Mouse (Mus musculus) lung, adult 2 months (tissue): ENCODE results near the gene Cacna1h. TPM values are rescaled to one million over a fixed set of nuclear protein-coding genes. Genes with fewer than 3 reads are reported as not detected.

ENCODE experiments used
- DNase-seq: peaks from one replicate; pipeline ENCODE4 v3.0.0; 2022
- H3K4me1 ChIP-seq: fragments of 200-500 bp; 2 replicates; pipeline ENCODE4 v1.6.1; 2011; ENCODE audit warnings: low read length; ENCODE audit not compliant: control insufficient read depth, insufficient read depth
- H3K4me3 ChIP-seq: fragments of 200-500 bp; replicated peaks from 2 replicates; pipeline ENCODE3; 2011; ENCODE audit warnings: low read depth, mild to moderate bottlenecking, control low read depth, low read length; ENCODE audit errors: extremely low read depth
- CTCF ChIP-seq: fragments of 200-500 bp; IDR thresholded peaks from 2 replicates; pipeline ENCODE4 v1.5.1; 2011; ENCODE audit warnings: mild to moderate bottlenecking, low read length, control low read depth; ENCODE audit not compliant: insufficient read depth
- POLR2A ChIP-seq: fragments of 200-500 bp; IDR thresholded peaks from 2 replicates; pipeline ENCODE4 v1.6.1; 2011; ENCODE audit warnings: low read depth, mild to moderate bottlenecking, control low read depth, low read length, borderline replicate concordance; ENCODE audit errors: extremely low read depth
- WGBS: fragments of 180-500 bp; shearing (Covaris S2); methylation state at CpG from one replicate; pipeline ENCODE4 v1.1.7; 2018; 5-methylcytosine and 5-hydroxymethylcytosine counted together
- polyA plus RNA-seq: library from polyadenylated mRNA; depleted of rRNA; stranded (reverse); fragments of >200 nt; gene quantifications from 2 replicates; pipeline ENCODE4 v1.2.3, GENCODE M21; 2012

The Cacna1h gene
- polyA plus RNA-seq, 1 experiment: 3.2 TPM

DNA sequence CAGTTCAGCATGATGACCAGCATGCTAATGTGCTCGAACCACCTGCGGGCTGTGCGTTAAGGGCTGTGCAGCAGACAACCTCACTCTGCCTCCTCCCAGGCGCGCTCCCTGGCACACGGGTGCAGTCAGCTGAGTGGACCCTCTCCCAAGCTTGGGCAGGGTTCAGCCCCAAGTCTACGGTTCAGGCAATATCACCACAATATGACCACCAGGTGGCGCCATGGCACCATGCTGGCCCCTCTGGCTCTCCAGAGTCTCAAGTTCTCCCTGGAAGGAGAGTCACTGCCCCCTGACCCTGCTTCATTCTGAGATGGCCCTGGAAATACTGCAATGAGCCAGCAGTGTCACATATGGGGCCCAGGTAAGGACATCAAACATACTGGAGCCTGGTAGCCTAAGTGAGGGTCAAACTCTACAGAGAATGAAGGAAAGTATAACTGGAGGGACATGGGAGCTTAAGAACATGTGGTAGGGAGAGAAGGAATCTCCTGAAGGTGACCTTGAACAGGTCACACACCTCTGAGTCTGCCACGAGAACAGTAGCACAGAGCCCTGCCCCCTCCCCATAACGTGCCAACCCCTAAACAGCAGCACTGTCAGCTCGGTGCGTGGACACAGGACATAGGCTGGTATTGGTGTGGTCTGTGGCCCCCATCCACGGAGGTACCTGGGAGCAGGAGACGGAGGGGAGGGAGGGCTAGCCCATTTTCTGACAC, 35.6 kb downstream of the Cacna1h start:
- Histone ChIP-seq H3K4me3 (no peak overlapping the region), H3K4me1 (no peaks in the 10 kb centered on the region)
- 33% methylated on average over 14 of the region's 14 CpGs for WGBS
- TF ChIP-seq POLR2A (no peak), CTCF (peak; percentile 81)
- DNase-seq: peak; percentile 70

DNA sequence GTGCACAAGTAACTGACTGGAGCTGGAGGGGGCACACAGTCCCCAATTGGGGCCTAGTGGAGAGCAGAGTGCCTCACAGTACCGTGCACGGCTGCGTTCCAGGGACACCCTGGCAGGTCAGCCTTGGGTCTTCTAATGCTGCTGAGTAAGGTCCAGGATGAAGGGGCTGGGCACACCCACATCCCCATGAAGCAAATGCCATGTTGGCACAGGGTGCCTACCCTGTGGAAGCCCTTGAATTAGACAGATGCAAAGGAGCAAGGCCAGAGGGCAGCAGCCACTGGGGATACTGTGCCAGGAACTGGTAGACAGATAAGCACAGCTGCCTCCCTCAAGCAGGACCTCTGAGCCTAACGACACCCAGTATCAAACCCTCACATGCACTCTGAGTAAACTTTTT, 39.1 kb downstream of the Cacna1h start:
- DNase-seq: no peak
- TF ChIP-seq CTCF (no peak), POLR2A (no peak)
- 80% methylated on average over 4 of the region's 4 CpGs for WGBS
- no peak overlapping the region for H3K4me3 ChIP-seq
- no peaks in the 10 kb centered on the region for H3K4me1 ChIP-seq

DNA sequence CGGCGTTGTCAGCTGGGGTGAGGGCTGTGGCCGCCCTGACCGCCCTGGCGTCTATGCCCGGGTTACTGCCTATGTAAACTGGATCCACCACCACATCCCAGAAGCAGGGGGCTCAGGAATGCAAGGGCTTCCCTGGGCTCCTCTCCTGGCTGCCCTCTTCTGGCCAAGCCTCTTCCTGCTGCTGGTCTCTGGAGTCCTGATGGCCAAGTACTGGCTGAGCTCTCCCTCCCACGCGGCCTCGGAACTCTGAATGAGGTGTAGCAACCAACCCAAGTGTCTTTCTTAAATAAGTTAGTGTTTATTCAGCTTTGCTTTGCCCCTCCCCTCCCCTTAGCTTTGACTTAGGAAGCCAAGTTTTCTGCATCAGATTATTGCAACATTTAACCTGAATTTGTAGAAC, 59.6 kb downstream of the Cacna1h start:
- 36% methylated on average over 9 of the region's 9 CpGs for WGBS
- peak; percentile 7 for DNase-seq
- H3K4me3 ChIP-seq: no peak overlapping the region
- no peaks in the 10 kb centered on the region for H3K4me1 ChIP-seq
- TF ChIP-seq POLR2A: no peak
- 0 out of 2 replicates have a peak, but pooled peaks have one; percentile 5 for TF ChIP-seq CTCF

DNA sequence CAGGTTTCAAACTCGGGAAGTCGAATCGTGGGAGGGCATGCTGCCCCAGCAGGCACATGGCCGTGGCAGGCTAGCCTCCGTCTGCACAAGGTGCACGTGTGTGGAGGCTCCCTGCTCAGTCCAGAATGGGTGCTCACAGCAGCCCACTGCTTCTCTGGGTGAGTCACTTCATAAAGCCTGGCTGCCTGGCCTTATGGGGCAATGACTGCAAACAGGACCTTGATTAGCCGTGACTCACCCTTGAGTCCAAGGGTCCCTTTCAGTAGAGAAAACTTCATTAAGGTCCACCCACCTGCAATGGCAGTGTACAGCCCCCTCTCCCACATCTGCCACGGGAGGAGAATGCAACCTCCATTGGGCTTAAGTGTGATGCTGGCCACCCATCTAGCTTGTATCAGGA, 61.1 kb downstream of the Cacna1h start:
- TF ChIP-seq POLR2A: no peak
- no peak for DNase-seq
- 69% methylated on average over 8 of the region's 8 CpGs for WGBS
- no peaks in the 10 kb centered on the region for H3K4me1 ChIP-seq
- H3K4me3 ChIP-seq: no peak overlapping the region

DNA sequence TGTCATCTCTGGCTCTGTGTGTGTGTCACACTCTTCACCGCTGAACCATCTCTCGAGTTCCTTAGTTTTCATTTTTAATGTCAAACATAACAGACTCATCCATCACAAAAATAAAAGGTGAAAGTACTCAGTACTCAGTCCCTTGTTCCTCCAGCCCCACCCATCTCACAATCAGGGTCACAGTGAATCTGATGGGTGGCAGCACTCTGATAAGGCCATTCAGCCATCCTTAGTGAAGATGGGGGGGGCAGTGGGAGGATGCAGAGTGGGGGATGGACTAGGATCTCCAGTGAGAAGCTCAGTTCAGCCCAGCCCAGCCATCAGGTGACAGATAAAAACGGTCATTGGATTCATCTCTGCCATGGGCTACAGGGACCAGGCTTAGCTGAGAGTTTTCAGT, 64.6 kb downstream of the Cacna1h start, which contains the start of gene Tpsg1:
Gene Tpsg1 (plus strand): TSS at position 301 of the 400 bp plus-strand sequence.
- Histone ChIP-seq H3K4me1 (no peaks in the 10 kb centered on the region), H3K4me3 (no peak within 1 kb of the TSS)
- DNase-seq: no peak
- 73% methylated on average over 3 of the region's 3 CpGs for WGBS
- TF ChIP-seq POLR2A (no peak), CTCF (no peak)

DNA sequence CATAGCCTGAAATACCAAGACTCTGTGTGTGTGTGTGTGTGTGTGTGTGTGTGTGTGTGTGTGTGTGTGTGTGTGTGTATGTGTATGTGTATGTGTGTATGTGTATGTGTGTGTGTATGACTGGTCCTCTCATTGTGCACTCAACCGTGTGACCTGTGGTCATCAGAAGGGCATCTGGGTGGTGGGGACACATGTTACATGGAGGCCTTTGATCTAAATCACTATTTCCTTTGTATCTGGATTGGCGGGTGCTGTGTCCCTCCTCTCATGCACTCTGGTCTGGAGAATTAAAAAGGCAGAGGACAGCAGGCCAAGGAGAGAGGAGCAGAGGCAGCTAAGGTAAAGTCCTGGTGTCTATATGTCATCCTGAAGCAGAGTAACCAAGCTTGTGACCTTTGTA, 67.6 kb downstream of the Cacna1h start, which contains the start of gene Tpsb2:
Gene Tpsb2 (plus strand): TSS at position 301 of the 400 bp plus-strand sequence.
- no peak for DNase-seq
- TF ChIP-seq POLR2A: no peak
- TF ChIP-seq CTCF: no peak
- WGBS: 63% methylated on average over 2 of the region's 2 CpGs
- Histone ChIP-seq H3K4me3 (no peak within 1 kb of the TSS), H3K4me1 (no peaks in the 10 kb centered on the region)

DNA sequence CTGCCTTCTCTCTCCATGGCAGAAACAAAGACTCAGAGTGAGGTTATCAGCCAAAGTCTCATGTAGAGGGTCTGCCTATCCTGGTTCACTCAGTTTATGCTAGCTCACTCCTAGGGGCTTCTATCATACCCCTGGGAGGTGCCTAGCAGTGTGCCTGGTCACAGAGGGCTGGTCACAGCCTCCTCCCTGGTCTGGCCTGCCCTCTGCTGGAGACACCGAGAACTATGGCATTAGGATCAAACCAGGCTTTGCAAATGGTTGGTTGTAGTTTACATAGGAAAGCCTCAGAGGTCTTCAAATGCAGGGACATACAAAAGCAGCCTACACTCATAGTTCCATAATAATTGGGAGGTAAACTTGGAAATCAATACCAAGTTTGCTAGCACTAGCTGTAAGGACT, 69.9 kb downstream of the Cacna1h start:
- WGBS: 0% methylated on average over 1 of the region's 1 CpGs
- peak; percentile 9 for DNase-seq
- H3K4me1 ChIP-seq: no peaks in the 10 kb centered on the region
- TF ChIP-seq CTCF (peak; percentile 74), POLR2A (no peak)
- H3K4me3 ChIP-seq: no peak overlapping the region

DNA sequence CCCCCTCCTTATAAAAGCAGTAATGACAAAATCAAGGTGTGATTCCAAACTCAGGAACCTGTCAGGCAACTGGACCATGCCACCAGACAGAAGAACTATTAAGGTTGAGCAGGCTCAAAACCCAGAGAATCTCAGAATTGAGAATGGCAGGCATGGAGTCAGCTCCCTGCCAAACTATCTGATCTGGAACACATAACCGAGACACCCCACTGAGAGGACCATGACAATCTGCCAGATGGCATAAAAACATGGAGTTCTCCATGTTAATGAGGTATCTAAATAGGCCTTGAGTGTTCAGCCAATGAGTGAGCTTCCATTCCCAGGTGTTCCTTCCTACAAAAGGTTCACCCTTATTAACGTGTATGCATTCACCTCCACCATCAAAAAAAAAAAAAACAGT, 72.3 kb downstream of the Cacna1h start:
- DNase-seq: no peak
- TF ChIP-seq CTCF (no peak), POLR2A (no peak)
- H3K4me1 ChIP-seq: no peaks in the 10 kb centered on the region
- WGBS: 56% methylated on average over 2 of the region's 2 CpGs
- H3K4me3 ChIP-seq: no peak overlapping the region

DNA sequence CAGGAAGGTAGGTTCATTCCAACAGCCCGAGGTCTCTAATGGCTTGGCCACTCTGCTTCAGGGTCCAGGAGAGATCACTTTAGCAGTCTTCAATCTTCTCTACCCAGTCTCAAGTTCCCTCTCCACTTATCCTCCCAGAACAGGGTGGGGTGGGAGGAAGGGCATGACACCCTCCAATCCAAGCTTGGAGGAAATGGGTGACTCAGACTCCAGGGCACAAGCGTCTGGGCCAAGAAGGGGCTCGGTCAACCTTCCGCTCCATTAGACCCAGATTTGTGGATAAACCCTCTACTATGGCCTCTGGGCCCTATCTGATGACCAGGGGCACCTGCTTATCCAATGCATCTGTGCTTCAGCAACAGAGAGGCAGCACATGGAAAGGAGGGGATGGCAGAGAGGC, 88.1 kb downstream of the Cacna1h start, which contains the start of gene Tpsab1:
Gene Tpsab1 (minus strand): TSS at position 101 of the 400 bp plus-strand sequence.
- WGBS: 78% methylated on average over 4 of the region's 4 CpGs
- TF ChIP-seq POLR2A (no peak), CTCF (no peak)
- DNase-seq: no peak
- no peaks in the 10 kb centered on the region for H3K4me1 ChIP-seq
- H3K4me3 ChIP-seq: no peak within 1 kb of the TSS

DNA sequence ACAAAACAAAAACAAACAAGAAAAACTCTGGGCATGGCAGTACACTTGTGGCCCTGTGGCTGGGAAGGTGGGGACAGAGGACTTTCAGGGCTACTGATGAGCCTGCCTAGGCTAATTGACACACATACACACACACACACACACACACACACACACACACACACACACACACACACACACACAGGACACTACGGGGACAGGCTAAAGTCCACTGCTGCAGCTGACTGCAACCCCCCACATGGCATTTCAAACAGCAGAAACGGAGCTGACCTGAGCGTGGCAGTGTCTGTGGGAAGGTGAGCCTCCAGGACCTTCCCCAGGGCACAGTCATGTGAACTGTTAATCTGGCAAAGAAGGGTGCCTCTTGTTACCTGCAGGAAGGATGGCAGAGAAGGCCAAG, 92.1 kb downstream of the Cacna1h start:
- 60% methylated on average over 3 of the region's 3 CpGs for WGBS
- Histone ChIP-seq H3K4me3 (no peak overlapping the region), H3K4me1 (no peaks in the 10 kb centered on the region)
- DNase-seq: no peak
- no peak for TF ChIP-seq POLR2A
- TF ChIP-seq CTCF: no peak

DNA sequence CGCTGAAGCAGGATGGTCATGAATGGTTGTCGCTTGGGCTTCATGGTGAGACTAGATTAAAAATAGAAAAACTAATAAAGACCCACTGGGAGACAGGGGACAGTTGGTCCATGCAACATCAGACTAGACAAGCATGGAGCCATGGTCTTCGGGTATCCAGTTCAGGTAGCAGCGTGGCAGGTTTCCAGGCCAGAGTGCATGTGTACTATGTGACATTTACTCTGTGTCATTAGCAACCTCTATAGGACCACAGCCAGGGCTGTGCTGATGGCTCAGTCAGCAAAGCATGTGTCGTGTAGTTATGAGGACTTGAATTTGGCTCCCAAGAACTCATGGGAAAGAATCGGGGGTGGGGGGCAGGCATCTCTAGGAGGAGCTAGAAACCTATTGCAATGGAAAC, 93.6 kb downstream of the Cacna1h start:
- DNase-seq: no peak
- TF ChIP-seq CTCF: no peak
- TF ChIP-seq POLR2A: no peak
- 84% methylated on average over 6 of the region's 6 CpGs for WGBS
- Histone ChIP-seq H3K4me3 (no peak overlapping the region), H3K4me1 (no peaks in the 10 kb centered on the region)
